Mouse (Mus musculus): Measurements from ENCODE around the gene Slc25a30. TPM values are rescaled to one million over a fixed set of nuclear protein-coding genes. Genes with fewer than 3 reads are reported as not detected.

The Slc25a30 gene
- total and polyA plus RNA-seq, 3 experiments, result 20.3 to 24.0 TPM; not detected in 1

DNA sequence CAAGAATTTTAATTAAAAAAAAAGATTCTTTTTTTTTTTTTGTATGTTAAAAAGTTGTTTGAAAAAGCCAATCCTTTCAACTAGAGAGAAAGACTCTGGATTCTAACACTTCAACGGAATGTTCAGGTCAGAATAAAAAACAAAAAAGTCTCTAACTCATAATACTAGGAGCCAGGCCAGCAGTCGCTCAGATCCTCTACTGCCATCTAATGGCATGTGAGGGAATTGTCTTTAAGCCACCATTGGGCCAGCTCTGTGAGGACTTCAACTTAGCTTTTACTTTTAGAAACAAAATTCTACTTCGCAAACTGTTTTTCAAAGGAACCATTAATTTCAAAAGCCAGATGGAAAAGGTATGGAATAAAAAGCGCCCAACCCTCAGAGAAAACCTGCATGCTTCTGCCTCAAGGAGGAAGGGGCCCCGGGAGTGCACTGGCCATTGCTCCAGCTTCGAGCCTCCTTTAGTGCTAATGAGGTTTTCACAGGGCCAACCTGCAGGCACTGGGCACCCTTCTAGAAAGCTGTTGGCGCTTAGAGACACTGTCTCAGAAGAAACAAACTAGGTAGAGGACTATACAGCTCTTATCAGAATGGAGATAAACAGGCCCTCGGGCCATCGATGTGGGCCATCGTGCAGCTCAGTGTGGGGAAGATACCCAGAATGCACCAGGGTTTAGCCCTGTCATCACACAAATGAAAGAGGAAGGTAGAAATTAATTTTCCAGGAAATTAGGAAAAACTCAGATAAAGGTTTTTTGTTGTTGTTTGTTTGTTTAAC is 25.6 kb downstream of the Slc25a30 start (continued):
- TF ChIP-seq MXI1 (IDR thresholded peaks at IDR 0.05; ENCODE audit: low read depth, low read length) (no peak), ZKSCAN1 (IDR thresholded peaks at IDR 0.05; ENCODE audit: low read depth, low read length) (no peak), POLR2A (IDR thresholded peaks at IDR 0.05; ENCODE audit: control insufficient read depth in 1 of 2, insufficient read depth in 1 of 2, low read depth in 1 of 2, low read length in 2 of 2, poor library complexity in 1 of 2) (no peak)

DNA sequence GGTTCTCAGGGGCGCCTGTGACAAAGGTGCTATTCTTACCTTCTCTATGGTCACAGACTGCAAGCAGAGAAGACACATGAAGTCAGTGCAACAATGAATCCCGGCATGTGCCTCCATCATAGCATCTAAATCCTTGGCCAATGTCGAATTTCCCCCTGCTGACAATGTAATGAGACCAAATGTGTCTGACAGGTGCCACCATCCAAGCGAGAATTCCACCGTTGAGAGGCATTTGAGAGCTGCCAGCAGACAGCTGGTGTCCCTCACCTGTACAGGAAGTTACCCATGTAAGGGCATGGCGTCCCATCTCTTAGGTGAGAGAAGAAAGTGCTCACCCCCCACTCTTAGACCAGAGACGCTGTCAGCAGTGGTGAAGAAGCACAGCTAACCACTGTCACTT is 28.4 kb downstream of the Slc25a30 start:
- Histone ChIP-seq H3K9me3 (replicated peaks; ENCODE audit: insufficient read depth, low read length) (no peaks in the 10 kb centered on the region), H3K4me3 (ENCODE audit: control insufficient read depth in 1 of 2, insufficient read depth in 1 of 2, low read depth in 2 of 2, low read length in 2 of 2) (no peak overlapping the region), H3K9ac (ENCODE audit: control insufficient read depth, low read depth, low read length, poor library complexity, severe bottlenecking) (no peak overlapping the region), H3K79me2 (ENCODE audit: control insufficient read depth, insufficient read depth, low read length, poor library complexity) (peaks cover 9% of the 10 kb centered on the region), H3K4me1 (ENCODE audit: control insufficient read depth in 1 of 2, insufficient read depth in 2 of 2, low read length in 2 of 2) (peaks cover 5% of the 10 kb centered on the region in 2 experiments; a peak in 1 of 4 replicates), H3K27me3 (ENCODE audit: control insufficient read depth in 1 of 2, insufficient read depth in 2 of 2, low read length in 2 of 2) (no peaks in the 10 kb centered on the region), H3K36me3 (ENCODE audit: control insufficient read depth in 1 of 2, insufficient read depth in 2 of 2, low read length in 2 of 2) (peaks cover 8 to 11% of the 10 kb centered on the region in 2 experiments), H3K27ac (ENCODE audit: control insufficient read depth, low read depth, low read length) (no peak overlapping the region)
- DNase-seq (ENCODE audit: low read depth, low spot score), result no peak
- TF ChIP-seq ZNF384 (IDR thresholded peaks at IDR 0.05; ENCODE audit: low read depth, low read length) (no peak), MAZ (IDR thresholded peaks at IDR 0.05; ENCODE audit: low read depth, low read length) (no peak), KAT2A (conservative IDR thresholded peaks at IDR 0.05; ENCODE audit: low read depth, low read length) (no peak), POLR2AphosphoS5 (IDR thresholded peaks at IDR 0.05; ENCODE audit: borderline replicate concordance, low read depth, low read length) (no peak), HCFC1 (IDR thresholded peaks at IDR 0.05; ENCODE audit: low read depth, low read length) (no peak), RAD21 (IDR thresholded peaks at IDR 0.05; ENCODE audit: low read depth, low read length) (no peak), TBP (IDR thresholded peaks at IDR 0.05; ENCODE audit: low read depth, low read length) (no peak), MYC (IDR thresholded peaks at IDR 0.05; ENCODE audit: low read depth, low read length) (no peak), MAX (IDR thresholded peaks at IDR 0.05; ENCODE audit: low read length) (no peak), SMC3 (IDR thresholded peaks at IDR 0.05; ENCODE audit: low read depth, low read length) (no peak), MAFK (IDR thresholded peaks at IDR 0.05; ENCODE audit: borderline replicate concordance, low read depth, low read length) (no peak), POLR2A (IDR thresholded peaks at IDR 0.05; ENCODE audit: control insufficient read depth in 1 of 2, insufficient read depth in 1 of 2, low read depth in 1 of 2, low read length in 2 of 2, poor library complexity in 1 of 2) (no peak), RCOR1 (IDR thresholded peaks at IDR 0.05; ENCODE audit: low read depth, low read length) (no peak), NELFE (IDR thresholded peaks at IDR 0.05; ENCODE audit: low read depth, low read length) (no peak), USF2 (IDR thresholded peaks at IDR 0.05; ENCODE audit: borderline replicate concordance in 1 of 2, insufficient read depth in 1 of 2, low read depth in 1 of 2, low read length in 2 of 2) (no peak)

DNA sequence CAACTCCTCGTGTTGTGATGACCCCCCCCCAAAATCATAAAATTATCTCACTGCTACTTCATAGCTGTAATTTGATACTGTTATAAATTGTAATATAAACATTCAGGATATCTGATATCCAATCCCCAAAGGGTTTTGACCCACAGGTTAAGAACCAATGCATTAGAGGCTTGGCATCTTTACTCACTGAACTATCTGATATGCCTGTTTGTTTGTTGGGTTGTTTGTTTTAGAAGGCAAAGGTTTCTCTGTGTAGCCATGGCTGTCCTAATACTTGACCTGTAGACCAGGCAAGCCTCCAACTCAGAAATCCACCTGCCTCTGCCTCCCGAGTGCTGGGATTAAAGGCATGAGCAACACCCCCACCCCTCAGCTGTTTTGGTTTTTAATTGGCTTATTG is 29.0 kb downstream of the Slc25a30 start:
- H3K9me3 ChIP-seq (replicated peaks; ENCODE audit: insufficient read depth, low read length), result no peaks in the 10 kb centered on the region
- no peak overlapping the region for H3K4me3 ChIP-seq (ENCODE audit: control insufficient read depth in 1 of 2, insufficient read depth in 1 of 2, low read depth in 2 of 2, low read length in 2 of 2)
- peaks cover 5 to 11% of the 10 kb centered on the region in 2 experiments; a peak in 3 of 4 replicates for H3K4me1 ChIP-seq (ENCODE audit: control insufficient read depth in 1 of 2, insufficient read depth in 2 of 2, low read length in 2 of 2)
- H3K27me3 ChIP-seq (ENCODE audit: control insufficient read depth in 1 of 2, insufficient read depth in 2 of 2, low read length in 2 of 2), result no peaks in the 10 kb centered on the region
- DNase-seq (ENCODE audit: low read depth, low spot score), result no peak
- peaks cover 15% of the 10 kb centered on the region for H3K79me2 ChIP-seq (ENCODE audit: control insufficient read depth, insufficient read depth, low read length, poor library complexity)
- H3K9ac ChIP-seq (ENCODE audit: control insufficient read depth, low read depth, low read length, poor library complexity, severe bottlenecking), result no peak overlapping the region
- H3K36me3 ChIP-seq (ENCODE audit: control insufficient read depth in 1 of 2, insufficient read depth in 2 of 2, low read length in 2 of 2), result peaks cover 4 to 13% of the 10 kb centered on the region in 2 experiments; a peak in 3 of 4 replicates
- no peak overlapping the region for H3K27ac ChIP-seq (ENCODE audit: control insufficient read depth, low read depth, low read length)
- TF ChIP-seq JUND (IDR thresholded peaks at IDR 0.05; ENCODE audit: low read depth, low read length) (no peak), MYC (IDR thresholded peaks at IDR 0.05; ENCODE audit: low read depth, low read length) (no peak), BHLHE40 (IDR thresholded peaks at IDR 0.05; ENCODE audit: borderline replicate concordance, low read depth, low read length) (no peak), NELFE (IDR thresholded peaks at IDR 0.05; ENCODE audit: low read depth, low read length) (no peak), GATA1 (IDR thresholded peaks at IDR 0.05; ENCODE audit: low read depth, low read length) (no peak), ZC3H11A (IDR thresholded peaks at IDR 0.05; ENCODE audit: low read depth, low read length) (no peak), EP300 (IDR thresholded peaks at IDR 0.05; ENCODE audit: low read depth in 1 of 2, low read length in 2 of 2) (no peak), MAZ (IDR thresholded peaks at IDR 0.05; ENCODE audit: low read depth, low read length) (no peak), ZNF384 (IDR thresholded peaks at IDR 0.05; ENCODE audit: low read depth, low read length) (no peak), GABPA (IDR thresholded peaks at IDR 0.05; ENCODE audit: low read depth, low read length) (no peak), MXI1 (IDR thresholded peaks at IDR 0.05; ENCODE audit: low read depth, low read length) (no peak), UBTF (IDR thresholded peaks at IDR 0.05; ENCODE audit: borderline replicate concordance, insufficient read depth, low read depth, low read length) (no peak), TBP (IDR thresholded peaks at IDR 0.05; ENCODE audit: low read depth, low read length) (no peak), TCF12 (IDR thresholded peaks at IDR 0.05; ENCODE audit: low read depth, low read length) (no peak), SIN3A (IDR thresholded peaks at IDR 0.05; ENCODE audit: low read length) (no peak), ZMIZ1 (IDR thresholded peaks at IDR 0.05; ENCODE audit: low read depth, low read length) (no peak), HCFC1 (IDR thresholded peaks at IDR 0.05; ENCODE audit: low read depth, low read length) (no peak)
